Mouse (Mus musculus): Measurements from ENCODE around the gene Pip5k1b. TPM values are rescaled to one million over a fixed set of nuclear protein-coding genes. Genes with fewer than 3 reads are reported as not detected.

Gene Pip5k1b
- total RNA-seq, 2 experiments from 2014 or later = 0.23 to 0.53 TPM

GRCm38 (mm10) chr19:24508087-24508767 lies 47.4 kb downstream of the Pip5k1b start:
- no peak overlapping the region for H3K27ac ChIP-seq
- DNase-seq = no peak
- no peak overlapping the region for H3K4me3 ChIP-seq
- intact Hi-C loops (cut with DNase I) = no loop called here
- no peak for TF ChIP-seq CTCF (IDR thresholded peaks at IDR 0.05)

- TF ChIP-seq CTCF (IDR thresholded peaks at IDR 0.05) = no peak
- Histone ChIP-seq H3K27ac (no peak overlapping the region), H3K4me3 (no peak overlapping the region)
- no peak for DNase-seq
- intact Hi-C loops (cut with DNase I) = no loop called here
Measured at GRCm38 (mm10) chr19:24502736-24503421, 52.8 kb downstream of the Pip5k1b start.

- intact Hi-C loops (cut with DNase I) = no loop called here
- no peak overlapping the region for H3K27ac ChIP-seq
- no peak overlapping the region for H3K4me3 ChIP-seq
- no peak for TF ChIP-seq CTCF (IDR thresholded peaks at IDR 0.05)
- DNase-seq = no peak
Measured at GRCm38 (mm10) chr19:24501525-24501924, 54.1 kb downstream of the Pip5k1b start.

- TF ChIP-seq CTCF (IDR thresholded peaks at IDR 0.05) = no peak
- Histone ChIP-seq H3K4me3 (no peak overlapping the region), H3K27ac (no peak overlapping the region)
- DNase-seq = no peak
- intact Hi-C loops (cut with DNase I) = no loop called here
Measured at GRCm38 (mm10) chr19:24500431-24500830, 55.2 kb downstream of the Pip5k1b start.

- intact Hi-C loops (cut with DNase I) = no loop called here
- DNase-seq = no peak
Measured at GRCm38 (mm10) chr19:24499291-24499690, 56.4 kb downstream of the Pip5k1b start.

GRCm38 (mm10) chr19:24493887-24494286 lies 61.8 kb downstream of the Pip5k1b start:
- Histone ChIP-seq H3K4me3 (no peak overlapping the region), H3K27ac (no peak overlapping the region)
- no peak for DNase-seq
- no peak for TF ChIP-seq CTCF (IDR thresholded peaks at IDR 0.05)
- intact Hi-C loops (cut with DNase I) = no loop called here

More at GRCm38 (mm10) chr19:24499291-24499690, 56.4 kb downstream of the Pip5k1b start:
- H3K27ac ChIP-seq = no peak overlapping the region
- H3K4me3 ChIP-seq = no peak overlapping the region
- TF ChIP-seq CTCF (IDR thresholded peaks at IDR 0.05) = no peak

GRCm38 (mm10) chr19:24491824-24492223 lies 63.8 kb downstream of the Pip5k1b start:
- intact Hi-C loops (cut with DNase I) = no loop called here
- H3K4me3 ChIP-seq = no peak overlapping the region
- TF ChIP-seq CTCF (IDR thresholded peaks at IDR 0.05) = no peak
- no peak for DNase-seq
- no peak overlapping the region for H3K27ac ChIP-seq

- no peak for TF ChIP-seq CTCF (IDR thresholded peaks at IDR 0.05)
- Histone ChIP-seq H3K27ac (no peak overlapping the region), H3K4me3 (no peak overlapping the region)
- no peak for DNase-seq
- intact Hi-C loops (cut with DNase I) = no loop called here
Measured at GRCm38 (mm10) chr19:24490275-24490674, 65.4 kb downstream of the Pip5k1b start.

GRCm38 (mm10) chr19:24486433-24487296 lies 69.0 kb downstream of the Pip5k1b start:
- intact Hi-C loops (cut with DNase I) = no loop called here
- DNase-seq = no peak
- TF ChIP-seq CTCF (IDR thresholded peaks at IDR 0.05) = no peak

GRCm38 (mm10) chr19:24484612-24485194 lies 71.0 kb downstream of the Pip5k1b start:
- H3K4me3 ChIP-seq = no peak overlapping the region
- intact Hi-C loops (cut with DNase I) = no loop called here
- no peak for DNase-seq
- no peak for TF ChIP-seq CTCF (IDR thresholded peaks at IDR 0.05)
- no peak overlapping the region for H3K27ac ChIP-seq

More at GRCm38 (mm10) chr19:24486433-24487296, 69.0 kb downstream of the Pip5k1b start:
- no peak overlapping the region for H3K4me3 ChIP-seq
- H3K27ac ChIP-seq = no peak overlapping the region

GRCm38 (mm10) chr19:24480916-24481315 lies 74.8 kb downstream of the Pip5k1b start:
- no peak overlapping the region for H3K4me3 ChIP-seq
- DNase-seq = no peak

More at GRCm38 (mm10) chr19:24480916-24481315, 74.8 kb downstream of the Pip5k1b start:
- no peak overlapping the region for H3K27ac ChIP-seq
- intact Hi-C loops (cut with DNase I) = no loop called here
- no peak for TF ChIP-seq CTCF (IDR thresholded peaks at IDR 0.05)

All from gastrocnemius, adult 2 months (tissue).